Mouse (Mus musculus) heart, embryonic 11.5 days (tissue): ENCODE data around the gene Nipal1. TPM values are rescaled to one million over a fixed set of nuclear protein-coding genes. Genes with fewer than 3 reads are reported as not detected.

ENCODE experiments used
- ATAC-seq: fragments of 200-750 bp; cut with Nextera tagmentation; replicated peaks from 2 replicates; pipeline ENCODE4 v1.8.0; 2017; ENCODE audit warnings: moderate library complexity; ENCODE audit not compliant: insufficient number of reproducible peaks, low FRiP score, low TSS enrichment
- H3K27ac ChIP-seq: fragments of 300-500 bp; sonication (generic); 2 replicates; pipeline ENCODE4 v1.5.1; 2014; ENCODE audit warnings: mild to moderate bottlenecking, low read depth, low read length
- H3K27me3 ChIP-seq: fragments of 300-500 bp; sonication (generic); 2 replicates; pipeline ENCODE4 v1.6.1; 2014; ENCODE audit warnings: mild to moderate bottlenecking, low read length, mixed read lengths; ENCODE audit not compliant: control insufficient read depth, insufficient read depth
- H3K36me3 ChIP-seq: fragments of 300-500 bp; sonication (generic); 2 replicates; pipeline ENCODE4 v1.6.1; 2014; ENCODE audit warnings: mild to moderate bottlenecking, low read length, moderate library complexity, mixed read lengths; ENCODE audit not compliant: control insufficient read depth, insufficient read depth
- H3K4me1 ChIP-seq: fragments of 300-500 bp; sonication (generic); 2 replicates; pipeline ENCODE4 v1.6.1; 2014; ENCODE audit warnings: low read length; ENCODE audit not compliant: control insufficient read depth, insufficient read depth
- H3K4me2 ChIP-seq: fragments of 300-500 bp; sonication (generic); 2 replicates; pipeline ENCODE4 v1.6.1; 2014; ENCODE audit warnings: mild to moderate bottlenecking, moderate library complexity
- H3K4me3 ChIP-seq: fragments of 300-500 bp; sonication (generic); 2 replicates; pipeline ENCODE4 v1.5.1; 2014; ENCODE audit warnings: low read depth, low read length
- H3K9ac ChIP-seq: fragments of 300-500 bp; sonication (generic); 2 replicates; pipeline ENCODE4 v1.6.1; 2014; ENCODE audit warnings: mild to moderate bottlenecking, low read depth, low read length, moderate library complexity
- H3K9me3 ChIP-seq: fragments of 300-500 bp; sonication (generic); replicated peaks from 2 replicates; pipeline ENCODE4 v1.6.1; 2016; ENCODE audit warnings: low read length; ENCODE audit not compliant: control insufficient read depth
- WGBS: fragments of 180-500 bp; shearing (Covaris S2); extraction: QIAGEN DNeasy Blood & Tissue Kit; methylation state at CpG from one replicate; pipeline ENCODE4 v1.1.7; 2014; ENCODE audit not compliant: insufficient replicate concordance; 5-methylcytosine and 5-hydroxymethylcytosine counted together
- polyA plus RNA-seq: library from polyadenylated mRNA; unstranded; fragments of >200 nt; fragmentation: Nextera tagmentation; extraction: Ambion mirVana; gene quantifications from 2 replicates; pipeline ENCODE4 v1.2.1, GENCODE M21; 2014

Nipal1 gene
- polyA plus RNA-seq, 1 experiment from 2014 or later, result 0.04 TPM

DNA sequence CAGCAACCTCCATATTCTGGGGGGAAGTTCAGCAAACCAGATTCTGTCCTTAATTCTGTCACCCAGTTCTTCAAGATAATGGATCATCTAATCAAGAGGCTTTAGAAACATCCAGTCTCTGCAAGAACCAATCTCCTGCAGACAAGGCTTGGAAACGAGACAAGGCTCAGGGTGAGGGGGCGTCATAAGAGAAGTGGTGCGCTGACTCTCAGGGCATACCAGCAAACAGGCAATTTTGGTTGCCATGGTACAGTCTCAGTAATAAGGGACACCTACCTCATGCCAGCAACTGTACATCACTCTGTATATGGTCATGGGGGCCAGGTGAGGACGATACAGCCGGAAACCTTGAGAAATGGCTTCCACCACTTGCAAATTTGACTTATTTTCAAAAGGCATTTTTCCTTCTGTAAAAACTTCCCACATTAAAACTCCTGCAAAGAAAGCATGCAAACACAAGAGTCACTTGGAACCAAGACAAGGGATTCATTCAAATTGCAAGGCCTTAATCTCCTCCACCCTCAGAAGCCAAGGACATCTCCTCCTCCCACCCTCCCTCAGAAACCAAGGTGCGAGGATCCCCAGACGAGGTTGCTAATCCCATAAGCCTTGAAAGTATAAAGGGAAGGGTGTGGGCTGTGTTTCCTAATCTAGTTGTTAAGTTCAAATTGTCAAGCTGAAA is 51.4 kb downstream of the Nipal1 start:
- H3K4me2 ChIP-seq, result no peak overlapping the region
- ATAC-seq, result no peak
- H3K9me3 ChIP-seq, result no peaks in the 10 kb centered on the region
- no peak overlapping the region for H3K9ac ChIP-seq
- 64% methylated on average over 7 of the region's 7 CpGs for WGBS
- no peaks in the 10 kb centered on the region for H3K4me1 ChIP-seq
- H3K27me3 ChIP-seq, result no peaks in the 10 kb centered on the region
- H3K4me3 ChIP-seq, result no peak overlapping the region
- H3K36me3 ChIP-seq, result no peaks in the 10 kb centered on the region
- H3K27ac ChIP-seq, result no peak overlapping the region

DNA sequence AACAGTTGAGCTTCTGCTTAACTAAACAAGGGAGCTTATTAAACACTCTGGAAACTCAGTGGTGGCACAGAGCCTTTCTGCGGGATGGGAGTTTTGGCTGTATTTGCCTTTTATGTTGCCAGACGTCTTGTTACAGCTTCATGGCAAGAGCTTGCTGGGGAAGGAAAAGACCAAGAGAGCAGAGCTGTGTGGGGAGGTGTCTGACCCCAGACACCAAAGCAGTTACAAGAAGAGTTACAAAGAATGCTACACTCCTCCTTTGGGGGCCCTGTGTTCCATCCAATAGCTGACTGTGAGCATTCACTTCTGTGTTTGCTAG is 51.9 kb downstream of the Nipal1 start:
- no peaks in the 10 kb centered on the region for H3K36me3 ChIP-seq
- WGBS, result 50% methylated on average over 2 of the region's 2 CpGs
- no peak overlapping the region for H3K9ac ChIP-seq
- H3K4me2 ChIP-seq, result no peak overlapping the region
- H3K4me3 ChIP-seq, result no peak overlapping the region
- H3K9me3 ChIP-seq, result no peaks in the 10 kb centered on the region
- H3K27ac ChIP-seq, result no peak overlapping the region
- no peaks in the 10 kb centered on the region for H3K4me1 ChIP-seq
- ATAC-seq, result no peak
- H3K27me3 ChIP-seq, result no peaks in the 10 kb centered on the region

DNA sequence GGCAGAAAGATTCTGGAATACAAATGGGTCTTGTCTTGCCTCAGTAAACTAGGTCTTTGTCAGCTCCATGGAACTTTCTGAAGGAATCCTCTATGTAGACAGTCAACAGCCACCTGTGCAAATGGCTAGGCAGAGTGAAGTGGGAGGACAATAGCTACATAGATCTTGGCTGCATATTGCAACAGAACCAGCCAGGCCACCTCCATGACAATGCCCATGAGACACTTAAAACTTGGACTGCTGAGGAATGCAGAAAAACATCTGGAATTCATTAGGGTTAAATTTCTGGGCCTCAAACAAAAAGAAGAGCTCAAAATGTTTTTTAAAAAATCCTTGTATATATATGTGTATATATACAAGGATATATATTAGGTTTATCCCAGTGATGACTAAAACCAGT is 54.6 kb downstream of the Nipal1 start:
- no peak overlapping the region for H3K4me3 ChIP-seq
- H3K36me3 ChIP-seq, result no peaks in the 10 kb centered on the region
- H3K9me3 ChIP-seq, result no peaks in the 10 kb centered on the region; the same call in 1 of the 2 replicates
- no peak for ATAC-seq
- no peaks in the 10 kb centered on the region for H3K4me1 ChIP-seq
- H3K27me3 ChIP-seq, result no peaks in the 10 kb centered on the region
- no peak overlapping the region for H3K9ac ChIP-seq
- no peak overlapping the region for H3K4me2 ChIP-seq
- no peak overlapping the region for H3K27ac ChIP-seq

DNA sequence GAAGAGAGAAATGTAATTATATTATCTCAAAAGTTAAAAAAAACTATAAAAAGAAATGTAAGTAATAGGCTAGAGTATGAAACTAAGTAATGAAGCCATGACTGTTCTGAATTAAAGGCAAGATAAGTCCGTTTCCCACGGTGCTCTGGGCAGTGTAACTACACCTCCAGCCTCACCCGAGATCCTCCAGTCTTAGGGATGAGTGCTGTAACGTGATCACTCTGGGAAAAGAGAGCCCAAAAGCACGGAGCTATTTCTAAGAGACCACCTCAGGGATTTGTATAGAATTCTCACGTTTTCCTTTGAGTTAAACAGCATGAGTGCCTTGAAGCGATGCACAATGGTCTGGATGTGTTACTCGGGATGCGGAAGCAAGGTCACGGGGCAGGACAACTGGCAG is 58.5 kb downstream of the Nipal1 start:
- H3K27me3 ChIP-seq, result no peaks in the 10 kb centered on the region
- no peak overlapping the region for H3K4me3 ChIP-seq
- H3K4me1 ChIP-seq, result no peaks in the 10 kb centered on the region
- no peak overlapping the region for H3K4me2 ChIP-seq
- no peak for ATAC-seq
- WGBS, result 53% methylated on average over 10 of the region's 10 CpGs
- H3K9ac ChIP-seq, result no peak overlapping the region
- H3K36me3 ChIP-seq, result no peaks in the 10 kb centered on the region
- H3K27ac ChIP-seq, result no peak overlapping the region
- no peaks in the 10 kb centered on the region; the same call in 1 of the 2 replicates for H3K9me3 ChIP-seq

DNA sequence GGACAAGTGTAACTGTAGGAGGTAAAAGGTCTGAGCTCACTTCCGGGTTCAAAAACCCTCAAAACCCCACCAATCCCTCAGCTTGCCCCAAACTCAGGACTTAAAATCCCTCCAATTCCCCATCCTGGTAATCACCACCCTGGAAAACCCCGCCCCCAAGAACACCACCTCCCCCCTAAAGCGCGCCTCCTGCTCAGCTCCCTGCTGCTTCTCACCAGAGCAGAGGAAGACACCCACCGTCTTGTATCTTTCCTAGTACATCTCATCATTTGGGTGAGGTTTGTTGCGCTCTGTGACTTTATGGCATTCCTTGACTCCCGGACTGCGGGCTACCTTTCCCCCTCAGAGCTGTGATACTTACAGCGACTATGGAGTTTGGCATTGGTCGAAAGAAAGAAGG is 59.1 kb downstream of the Nipal1 start:
- 53% methylated on average over 10 of the region's 10 CpGs for WGBS
- H3K4me2 ChIP-seq, result no peak overlapping the region

DNA sequence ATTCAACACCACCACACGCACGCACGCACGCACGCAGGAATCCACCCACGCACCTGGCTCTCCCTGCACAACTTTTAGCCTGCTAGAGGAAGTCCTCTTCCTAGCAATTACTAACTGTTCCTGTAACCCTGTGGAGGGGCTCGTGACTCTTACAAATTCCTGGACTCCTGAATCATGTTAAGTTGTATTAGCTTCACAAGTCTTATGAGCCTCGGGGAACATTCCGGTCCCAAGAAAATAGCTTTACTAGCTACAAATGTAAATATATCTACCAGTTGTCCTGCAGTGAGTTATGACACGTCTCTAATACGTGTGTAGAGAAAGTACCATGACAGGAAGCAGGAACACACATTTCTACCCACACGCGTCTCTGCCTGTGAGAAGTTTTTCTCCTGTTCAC is 61.9 kb downstream of the Nipal1 start:
- no peak overlapping the region for H3K27ac ChIP-seq
- WGBS, result 84% methylated on average over 13 of the region's 13 CpGs
- no peak overlapping the region for H3K9ac ChIP-seq
- H3K4me1 ChIP-seq, result no peaks in the 10 kb centered on the region
- H3K9me3 ChIP-seq, result no peaks in the 10 kb centered on the region; the same call in 1 of the 2 replicates
- H3K36me3 ChIP-seq, result no peaks in the 10 kb centered on the region
- H3K27me3 ChIP-seq, result no peaks in the 10 kb centered on the region
- no peak for ATAC-seq
- no peak overlapping the region for H3K4me3 ChIP-seq
- H3K4me2 ChIP-seq, result no peak overlapping the region

More for the DNA sequence above, 59.1 kb downstream of the Nipal1 start:
- H3K27ac ChIP-seq, result no peak overlapping the region
- no peak for ATAC-seq
- no peak overlapping the region for H3K4me3 ChIP-seq
- no peaks in the 10 kb centered on the region for H3K27me3 ChIP-seq
- no peaks in the 10 kb centered on the region; the same call in 1 of the 2 replicates for H3K9me3 ChIP-seq
- H3K9ac ChIP-seq, result no peak overlapping the region
- H3K36me3 ChIP-seq, result no peaks in the 10 kb centered on the region
- no peaks in the 10 kb centered on the region for H3K4me1 ChIP-seq

DNA sequence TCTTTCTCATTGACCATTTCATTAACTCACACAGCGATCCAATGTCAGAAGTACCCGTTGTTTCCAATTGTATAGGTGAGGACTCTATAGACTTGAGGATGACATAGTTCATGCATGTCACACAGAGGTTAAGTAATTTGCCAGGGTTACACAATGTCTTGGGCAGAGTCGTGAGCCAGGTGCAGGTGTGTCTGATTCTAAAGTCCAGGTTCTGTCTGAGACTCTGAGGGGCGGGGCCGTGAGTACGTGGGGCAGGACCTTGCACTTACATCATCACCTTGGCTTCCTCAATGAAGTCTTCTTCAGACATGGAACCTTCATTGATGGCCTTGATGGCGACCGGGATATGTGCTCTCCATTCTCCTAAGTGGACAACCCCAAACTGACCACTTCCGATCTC is 62.4 kb downstream of the Nipal1 start:
- 82% methylated on average over 9 of the region's 9 CpGs for WGBS
- Histone ChIP-seq H3K4me2 (no peak overlapping the region), H3K27me3 (no peaks in the 10 kb centered on the region), H3K36me3 (no peaks in the 10 kb centered on the region), H3K9me3 (no peaks in the 10 kb centered on the region; the same call in 1 of the 2 replicates), H3K4me1 (no peaks in the 10 kb centered on the region), H3K9ac (no peak overlapping the region), H3K4me3 (no peak overlapping the region), H3K27ac (no peak overlapping the region)
- no peak for ATAC-seq

DNA sequence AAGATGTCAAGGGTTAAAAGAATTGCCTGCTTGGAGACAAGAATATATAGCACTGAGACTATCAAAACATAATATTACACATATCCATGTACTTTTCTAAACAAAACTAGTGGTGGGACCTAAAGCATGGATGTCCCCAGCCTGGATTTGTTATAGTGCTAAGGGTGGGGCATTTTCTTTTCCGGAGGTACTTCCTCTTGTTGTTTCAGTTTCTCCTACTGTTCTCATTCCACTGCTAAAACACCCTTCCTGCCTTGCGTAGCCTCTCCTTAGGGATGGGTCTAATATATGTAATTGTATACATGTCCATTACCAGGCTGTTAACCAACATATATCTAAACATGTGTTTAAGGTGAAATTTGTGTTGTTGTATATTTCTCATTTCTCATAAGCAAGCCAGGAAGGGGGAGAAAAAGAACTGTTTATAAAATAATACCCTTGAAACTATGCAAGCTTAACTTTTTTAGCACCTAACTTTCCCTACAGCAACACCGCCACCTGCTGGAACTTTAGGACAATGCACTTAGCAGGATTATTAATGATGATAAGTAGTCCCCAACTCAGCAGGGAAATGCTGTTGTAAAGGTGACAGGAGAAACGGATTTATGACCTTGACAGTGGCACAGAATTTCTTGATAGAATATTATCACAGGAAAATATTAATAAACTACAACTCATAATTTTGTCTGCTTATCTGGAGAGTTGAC is 63.1 kb downstream of the Nipal1 start:
- no peak overlapping the region for H3K27ac ChIP-seq
- no peak for ATAC-seq
- no peaks in the 10 kb centered on the region; the same call in 1 of the 2 replicates for H3K9me3 ChIP-seq
- H3K36me3 ChIP-seq, result no peaks in the 10 kb centered on the region
- H3K4me2 ChIP-seq, result no peak overlapping the region
- no peak overlapping the region for H3K4me3 ChIP-seq
- no peaks in the 10 kb centered on the region for H3K27me3 ChIP-seq
- 25% methylated on average over 4 of the region's 4 CpGs for WGBS
- no peak overlapping the region for H3K9ac ChIP-seq
- H3K4me1 ChIP-seq, result no peaks in the 10 kb centered on the region

DNA sequence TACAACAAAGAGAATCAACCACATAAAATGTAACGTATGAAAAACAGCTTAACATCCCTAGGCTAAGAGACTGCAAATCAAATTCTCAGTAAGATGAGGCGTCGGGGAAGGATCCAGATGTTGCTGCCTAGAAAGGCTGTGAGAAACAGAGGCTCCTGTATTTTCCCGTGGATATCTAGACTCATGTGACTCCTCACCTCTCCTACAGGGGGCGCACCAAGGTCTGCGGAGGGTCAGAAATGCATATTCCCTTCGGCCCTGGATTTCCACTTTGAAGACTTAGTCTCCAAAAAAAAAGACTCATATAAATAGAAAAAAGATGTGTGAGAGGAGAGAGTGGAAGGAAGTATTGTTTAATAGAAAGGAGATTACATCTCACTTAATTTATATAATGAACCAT is 73.0 kb downstream of the Nipal1 start:
- Histone ChIP-seq H3K4me1 (no peaks in the 10 kb centered on the region), H3K27ac (no peak overlapping the region), H3K36me3 (no peaks in the 10 kb centered on the region), H3K4me2 (no peak overlapping the region), H3K27me3 (no peaks in the 10 kb centered on the region), H3K9ac (no peak overlapping the region), H3K4me3 (no peak overlapping the region), H3K9me3 (no peaks in the 10 kb centered on the region)
- 59% methylated on average over 7 of the region's 7 CpGs for WGBS
- no peak for ATAC-seq
